Mouse (Mus musculus) brain, embryonic 18.5 days (tissue): ENCODE measurements around the gene Mast3.
"Not testable (repeated sequence)": the region's sequence is repeated elsewhere in the genome, so short reads cannot be mapped to it uniquely, and the experiment has no call there.

ENCODE experiments used
- DNase-seq: peaks from one replicate; pipeline ENCODE4 v3.0.0-alpha.2; 2012; ENCODE audit warnings: low read depth, low spot score

Gene Mast3

GRCm38 (mm10) chr8:70834071-70834470 lies 29.2 kb upstream of the Mast3 start:
- no peak for DNase-seq

DNA sequence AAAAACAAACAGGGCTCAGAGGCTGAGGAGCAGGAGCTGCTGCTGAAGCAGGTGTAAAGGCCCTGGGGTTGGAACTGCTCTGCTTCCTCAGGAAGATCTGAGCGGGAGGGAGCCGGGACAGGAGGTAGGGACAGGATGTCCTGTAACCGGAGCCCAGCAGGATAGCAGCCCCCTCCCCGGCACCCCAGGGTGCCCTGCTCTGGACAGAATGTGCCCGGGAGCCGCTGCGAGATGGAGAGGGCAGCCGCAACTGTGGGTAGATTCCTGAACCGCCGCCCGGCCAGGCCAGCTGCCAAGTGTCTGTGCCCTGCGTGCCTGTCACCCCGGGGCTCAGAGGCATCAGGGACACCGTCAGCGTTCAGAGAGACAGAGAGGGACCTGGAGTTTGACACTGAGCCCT lies 28.7 kb upstream of the Mast3 start:
- no peak for DNase-seq

DNA sequence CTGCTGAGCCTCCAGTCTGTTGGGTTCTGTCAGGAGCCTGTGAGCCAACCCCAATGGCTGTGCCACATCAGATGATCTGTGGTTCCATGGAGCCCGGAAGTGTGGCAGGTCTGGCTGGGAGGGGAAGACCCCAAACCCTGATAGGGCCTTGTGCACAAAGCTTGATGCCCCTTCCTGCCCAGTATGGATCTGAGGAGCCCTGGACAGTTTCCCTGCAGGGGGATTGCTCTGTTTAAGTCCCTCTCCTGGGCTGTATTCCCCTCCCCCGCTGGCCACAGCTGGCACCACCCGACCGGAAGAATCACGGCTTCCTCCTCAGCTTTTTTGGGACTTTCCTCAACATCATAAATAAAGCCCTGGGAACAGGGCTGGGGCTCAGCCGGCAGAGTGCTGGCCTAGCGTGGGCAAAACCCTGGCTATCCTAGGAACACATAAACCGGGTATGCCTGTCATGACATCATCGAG lies 28.2 kb upstream of the Mast3 start:
- DNase-seq = no peak

- no peak for DNase-seq
Observed at GRCm38 (mm10) chr8:70832371-70832770, 27.5 kb upstream of the Mast3 start.

DNA sequence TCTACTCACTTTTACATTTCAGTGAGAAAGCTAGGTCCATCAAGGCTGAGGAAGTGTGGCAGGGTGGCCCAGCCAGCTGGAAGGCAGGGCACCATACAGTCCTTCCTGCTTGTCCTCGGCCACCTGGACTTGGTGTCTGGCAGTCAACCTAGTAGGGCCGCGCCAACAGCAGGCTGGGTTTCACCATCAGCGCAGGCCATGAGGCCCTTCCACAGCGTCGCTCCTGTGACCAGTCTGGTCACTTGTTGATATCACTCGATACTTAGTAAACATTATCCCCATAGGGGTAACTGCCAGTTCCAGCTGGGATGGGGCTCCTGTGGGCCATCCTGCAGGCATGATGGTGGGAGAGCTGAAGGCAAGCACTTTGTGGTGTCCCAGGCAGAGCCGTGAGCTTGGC lies 26.7 kb upstream of the Mast3 start:
- DNase-seq = no peak

DNA sequence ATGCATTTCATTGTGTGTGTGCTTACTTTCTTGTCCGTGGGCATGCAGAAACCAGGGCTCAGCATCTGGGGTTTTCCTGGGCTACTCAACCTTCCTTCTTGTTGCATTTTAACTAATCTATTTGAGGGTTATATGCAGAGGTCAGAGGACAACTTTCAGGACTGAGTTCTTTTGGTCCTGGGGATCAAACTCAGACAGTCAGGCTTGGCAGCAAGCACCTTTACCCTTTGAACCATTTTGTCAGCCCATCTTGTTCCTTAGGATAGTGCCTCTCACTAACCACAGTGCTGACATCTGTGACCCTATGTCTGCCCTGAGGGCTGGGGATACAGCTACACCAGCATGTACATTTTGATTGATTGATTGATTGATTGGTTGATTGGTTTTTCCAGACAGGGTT lies 22.9 kb upstream of the Mast3 start:
- no peak for DNase-seq

DNA sequence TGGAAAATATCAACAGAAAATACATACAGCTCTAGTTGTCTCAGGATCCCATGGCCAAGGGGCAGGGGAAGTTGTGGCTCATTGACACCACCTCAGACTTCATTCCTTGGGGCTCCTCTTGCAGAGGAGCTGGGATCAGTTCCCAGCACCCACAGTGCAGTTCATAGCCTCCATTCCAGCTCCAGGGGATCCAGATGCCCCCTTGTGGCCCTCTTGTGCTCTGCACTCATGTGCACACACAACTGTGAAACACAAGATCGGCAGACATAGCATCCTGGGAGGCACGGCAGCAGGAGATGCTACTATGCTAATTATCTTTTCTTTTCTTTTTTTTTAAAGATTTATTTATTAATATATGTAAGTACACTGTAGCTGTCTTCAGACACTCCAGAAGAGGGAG lies 22.2 kb upstream of the Mast3 start:
- DNase-seq = no peak

- no peak for DNase-seq
Observed at GRCm38 (mm10) chr8:70825816-70826215, 21.0 kb upstream of the Mast3 start.

GRCm38 (mm10) chr8:70823802-70824201 lies 18.9 kb upstream of the Mast3 start:
- DNase-seq = no peak

GRCm38 (mm10) chr8:70822594-70822993 lies 17.7 kb upstream of the Mast3 start:
- not testable (repeated sequence) for DNase-seq

DNA sequence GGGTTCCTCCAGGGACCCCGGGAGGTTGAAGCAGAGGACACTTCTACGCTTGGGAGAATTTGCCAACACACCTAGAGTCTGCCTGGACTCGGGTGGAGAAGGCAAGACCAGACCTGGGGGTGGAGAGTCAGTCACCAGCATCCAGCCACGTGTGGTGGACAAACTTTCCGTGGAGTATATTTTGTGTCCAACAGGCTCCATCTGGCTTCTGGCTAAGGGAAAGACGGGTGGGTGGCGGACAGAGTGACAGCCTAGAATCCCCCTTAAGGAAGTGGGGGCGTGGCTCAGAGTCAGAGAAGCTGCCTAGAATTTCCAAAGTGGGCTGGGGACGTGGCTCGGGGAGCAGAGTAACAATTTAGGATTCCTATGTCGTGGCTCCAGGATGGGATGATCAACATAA lies 17.1 kb upstream of the Mast3 start:
- DNase-seq = no peak

DNA sequence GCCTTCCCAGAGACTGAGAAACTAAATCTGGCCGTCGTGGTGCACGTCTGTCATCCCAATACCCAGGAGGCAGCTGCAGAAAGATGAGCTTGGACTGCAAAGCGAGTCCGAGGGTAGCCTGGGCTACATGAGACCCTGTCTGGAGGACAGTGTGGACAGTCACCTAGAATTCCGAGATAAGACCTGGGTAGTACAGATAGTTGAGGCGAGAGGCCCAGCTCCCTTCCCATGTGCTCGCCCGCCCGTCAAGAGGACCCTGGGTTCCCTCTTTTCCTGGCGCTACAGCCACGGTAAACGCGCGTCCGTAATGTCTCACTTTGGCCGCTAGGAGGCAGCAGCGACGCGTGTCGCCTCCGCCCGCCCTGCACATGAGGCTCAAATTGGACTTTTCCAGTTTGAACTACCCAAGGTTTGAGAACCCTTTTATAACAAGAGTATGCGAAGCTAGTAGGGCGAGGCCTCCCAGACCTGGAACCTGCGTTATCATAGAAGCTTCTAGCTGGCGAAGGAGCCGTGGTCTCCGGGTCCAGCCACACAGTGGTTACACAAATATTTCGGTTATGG lies 16.6 kb upstream of the Mast3 start:
- no peak for DNase-seq

GRCm38 (mm10) chr8:70820101-70820935 lies 15.5 kb upstream of the Mast3 start:
- no peak for DNase-seq

DNA sequence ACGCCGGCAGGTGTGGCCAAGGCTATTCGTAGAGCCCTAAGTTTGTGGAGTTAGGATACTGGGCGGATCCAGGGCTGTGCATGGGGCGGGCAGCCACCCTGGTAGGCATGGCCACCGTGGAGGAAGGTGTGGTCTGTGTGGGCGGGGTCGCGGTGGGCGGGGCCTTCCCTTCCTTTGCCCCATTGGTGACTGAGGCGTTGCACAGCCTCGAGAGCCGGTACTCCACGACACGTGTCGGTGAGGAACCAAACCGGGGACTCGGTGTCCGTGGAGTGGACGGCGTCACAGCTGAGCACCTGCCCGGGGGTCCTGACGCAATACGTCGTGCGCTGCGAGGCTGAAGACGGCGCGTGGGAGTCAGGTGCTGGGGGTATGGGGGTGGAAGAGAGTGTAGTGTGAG lies 11.8 kb upstream of the Mast3 start:
- DNase-seq = no peak

GRCm38 (mm10) chr8:70812885-70813284 lies 8.0 kb upstream of the Mast3 start:
- DNase-seq = no peak

DNA sequence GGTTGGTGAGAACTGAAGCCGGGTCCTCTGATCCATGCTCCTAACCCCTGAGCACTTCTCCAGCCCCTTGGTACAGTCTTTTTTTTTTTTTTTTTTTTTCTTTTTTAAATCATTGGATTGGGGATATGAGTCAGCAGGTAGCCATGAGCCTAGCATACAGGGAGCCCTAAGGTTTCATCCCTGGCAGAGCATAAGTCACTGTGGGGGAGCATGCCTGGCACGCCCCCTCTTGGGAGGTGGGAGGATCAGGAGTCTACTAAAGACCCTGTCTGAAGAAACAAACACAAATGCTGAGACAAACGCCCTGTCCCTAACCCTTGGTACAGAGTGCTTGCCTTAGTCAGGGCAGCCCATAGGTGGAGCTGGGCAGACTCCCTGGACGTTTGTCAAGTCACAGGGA lies 7.2 kb upstream of the Mast3 start:
- DNase-seq = no peak

- DNase-seq = no peak
Observed at GRCm38 (mm10) chr8:70810962-70811680, 6.3 kb upstream of the Mast3 start.

DNA sequence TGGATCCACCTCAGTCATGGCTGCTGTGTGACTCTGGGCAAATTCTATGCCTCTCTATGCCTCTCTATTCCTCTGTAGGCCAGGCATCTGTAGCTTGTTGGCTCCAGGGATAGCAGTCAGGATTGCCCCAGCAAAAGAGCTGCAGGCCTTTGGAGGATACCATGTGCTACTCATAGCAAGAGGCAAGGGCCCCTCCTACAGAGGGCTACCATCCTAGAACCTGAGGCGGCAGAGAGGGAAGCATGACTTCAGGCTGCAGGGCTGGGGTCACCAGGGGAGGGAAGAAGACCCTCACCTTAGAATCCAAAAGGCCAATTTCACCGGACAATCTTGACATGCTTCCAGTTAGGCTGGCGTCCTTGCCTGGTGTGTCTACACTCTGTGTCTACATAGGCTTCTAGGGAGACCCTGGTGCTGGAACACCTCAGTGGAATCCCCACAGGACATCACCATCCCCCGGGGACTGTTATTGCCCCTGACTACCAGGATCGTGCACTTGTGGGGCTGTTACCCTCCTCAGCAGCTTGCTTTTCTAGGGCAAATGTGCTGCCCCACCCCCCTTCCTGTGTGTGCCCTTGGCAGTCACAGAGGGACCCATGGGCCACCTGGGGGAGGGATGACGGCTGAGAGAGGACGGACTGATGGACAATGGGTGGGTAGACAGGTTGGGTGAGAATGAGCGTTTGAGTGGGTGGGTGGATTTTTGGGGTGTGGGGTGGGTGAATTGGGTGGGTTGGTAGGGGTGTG lies 4.3 kb upstream of the Mast3 start:
- DNase-seq = no peak

GRCm38 (mm10) chr8:70808239-70808638 lies 3.4 kb upstream of the Mast3 start, which contains the start of gene Il12rb1:
Gene Il12rb1, plus strand, starts transcription at chr8:70808449.
- no peak for DNase-seq

DNA sequence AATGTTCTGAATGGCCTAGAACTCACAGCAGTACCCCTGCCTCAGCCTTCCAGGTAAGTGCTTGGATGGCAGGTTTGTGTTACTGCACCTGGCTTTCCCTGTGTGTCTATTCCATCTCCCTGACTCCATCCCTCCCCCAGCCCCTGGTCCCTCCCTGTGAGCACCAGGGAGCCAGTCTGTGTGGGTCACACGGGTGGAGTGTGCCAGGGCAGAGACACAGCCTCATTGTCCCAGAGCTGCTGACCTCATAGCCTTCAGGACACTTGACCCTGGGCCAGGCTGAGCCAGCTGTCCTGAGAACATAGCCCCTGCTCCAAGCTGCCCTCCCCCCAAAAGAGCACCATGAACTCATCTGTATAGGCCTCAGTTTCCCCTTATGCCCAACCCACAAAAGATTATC lies 2.5 kb upstream of the Mast3 start:
- no peak for DNase-seq

DNA sequence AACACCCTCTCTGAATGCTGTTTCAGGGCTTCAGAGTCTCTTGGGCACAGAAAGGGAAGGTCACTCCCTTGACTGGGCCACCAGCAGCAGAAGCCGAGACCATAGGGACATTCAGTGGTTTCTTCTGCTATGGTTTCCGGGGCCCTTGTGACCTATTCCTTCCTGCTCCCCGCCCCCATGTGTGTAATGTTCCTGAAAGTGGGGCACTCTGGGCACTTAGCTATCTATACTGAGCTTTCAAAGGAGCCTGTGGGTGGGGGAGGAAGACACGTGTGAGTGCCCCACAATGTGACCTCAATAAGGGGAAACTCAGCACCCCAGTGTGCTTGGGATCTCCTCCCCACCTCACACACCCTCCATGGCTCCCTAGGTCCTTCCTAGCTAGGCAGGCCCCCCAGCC lies 1.7 kb upstream of the Mast3 start:
- no peak for DNase-seq
